Mouse (Mus musculus) layer of hippocampus, postnatal 14 days (tissue): ENCODE measurements around the gene Gm21310. TPM values are rescaled to one million over a fixed set of nuclear protein-coding genes. Genes with fewer than 3 reads are reported as not detected.
"Not testable (repeated sequence)": the region's sequence is repeated elsewhere in the genome, so short reads cannot be mapped to it uniquely, and the experiment has no call there.

Experiments
- DNase-seq, 2 experiments: peaks; one replicate each; pipeline ENCODE4 v3.0.0; 2021 to 2022; ENCODE audit warnings: low spot score in 2 of 2, mixed read lengths in 1 of 2
- long read RNA-seq, 2 experiments: library from polyadenylated mRNA; stranded (forward); transcript quantifications; one replicate each; pipeline ENCODE4 v2.0.0; 2021
- total RNA-seq, 2 experiments: library from RNA; stranded (reverse); gene quantifications; 2 replicates each; pipeline ENCODE4 v1.2.3; 2021

The Gm21310 gene
- total RNA-seq = not detected
- long read RNA-seq, experiment 1 = 0 reads
- long read RNA-seq, experiment 2 = 0 reads

GRCm38 (mm10) chrY:10147083-10147482, at the start of gene Gm21310:
TSS of gene Gm21310 (minus strand) at chrY:10147183.
- not testable (repeated sequence) for DNase-seq

Other genes with a start within 250 kb of the Gm21310 start
- not detected for gene Gm20834, start 177.4 kb upstream of the Gm21310 start, total RNA-seq